Mouse (Mus musculus): ENCODE results near the gene Eif2s2.

- TF ChIP-seq CTCF (IDR thresholded peaks at IDR 0.05) (0 out of 2 replicates have a peak, but pooled peaks have one; percentile 6), POLR2A (IDR thresholded peaks at IDR 0.05; ENCODE audit: insufficient read depth, low read depth, low read length) (peak; percentile 79), EP300 (IDR thresholded peaks at IDR 0.05; ENCODE audit: insufficient read depth, low read depth, low read length) (0 out of 2 replicates have a peak, but pooled peaks have one; percentile 36)
Observed at GRCm38 (mm10) chr2:154892201-154893044, at the start of gene Eif2s2.

Measured in heart, adult 2 months (tissue).